Mouse (Mus musculus) spleen, adult 18-20 months (tissue): ENCODE data around the gene Adam8.
A peak's percentile ranks its signal among the peaks of the same experiment; 100 is the strongest.

ENCODE experiments used
- DNase-seq, 2 experiments: peaks; one replicate each; pipeline ENCODE4 v3.0.0; 2022; ENCODE audit warnings: mixed read lengths in 2 of 2

The Adam8 gene

DNA sequence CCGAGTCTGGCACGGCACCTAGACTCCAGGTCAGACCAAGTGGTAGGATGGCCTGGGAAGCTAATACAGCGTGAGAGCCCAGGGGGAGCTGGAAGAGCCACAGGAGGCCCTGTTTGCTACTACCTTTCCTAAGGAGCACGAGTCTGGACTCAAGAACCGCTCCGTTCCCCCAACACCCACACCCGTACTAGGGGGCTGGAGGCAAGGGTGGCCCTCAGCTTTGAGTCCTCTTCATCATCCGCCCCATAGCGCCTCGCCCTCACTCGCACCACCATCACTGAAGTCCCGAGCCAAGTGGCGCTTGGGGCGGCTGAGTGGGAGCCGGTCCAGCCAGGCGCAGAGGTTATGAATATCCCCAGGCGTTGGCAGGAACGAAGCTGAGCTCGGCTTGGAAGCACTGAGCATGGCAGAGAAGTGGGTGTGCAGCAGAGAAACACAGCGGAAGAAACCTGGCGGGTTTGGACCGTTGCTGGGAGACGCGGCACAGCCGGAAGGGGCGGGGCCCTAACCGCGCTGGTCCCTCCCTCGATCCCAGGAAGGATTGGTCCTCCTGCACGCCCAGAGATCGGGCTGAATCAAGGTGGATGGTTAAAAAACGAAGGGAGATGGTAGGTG is 14.0 kb downstream of the Adam8 start, which contains the start of gene 6430531B16Rik:
TSS of gene 6430531B16Rik (minus strand) at position 478 of the 615 bp plus-strand sequence.
- peak; percentile 49 to 68 for DNase-seq

DNA sequence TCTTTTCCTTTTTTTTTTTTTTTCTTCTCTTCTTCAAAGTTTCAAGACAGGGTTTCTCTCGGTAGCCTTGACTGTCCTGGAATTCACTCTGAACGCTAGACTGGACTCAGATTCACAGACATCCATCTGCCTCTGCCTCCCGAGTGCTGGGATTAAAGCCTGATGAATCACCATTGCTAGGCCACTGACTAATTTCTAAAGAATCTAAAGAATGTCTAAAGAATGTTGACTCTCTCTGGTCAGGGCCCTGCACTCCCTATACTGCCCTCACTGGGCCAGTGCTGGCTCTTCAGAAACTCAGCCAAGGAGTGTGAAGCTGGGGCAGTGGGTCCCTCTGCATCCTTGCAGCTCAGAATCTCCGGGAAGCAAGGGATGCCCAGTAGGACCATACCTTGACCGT is 16.9 kb downstream of the Adam8 start:
- DNase-seq = no peak

DNA sequence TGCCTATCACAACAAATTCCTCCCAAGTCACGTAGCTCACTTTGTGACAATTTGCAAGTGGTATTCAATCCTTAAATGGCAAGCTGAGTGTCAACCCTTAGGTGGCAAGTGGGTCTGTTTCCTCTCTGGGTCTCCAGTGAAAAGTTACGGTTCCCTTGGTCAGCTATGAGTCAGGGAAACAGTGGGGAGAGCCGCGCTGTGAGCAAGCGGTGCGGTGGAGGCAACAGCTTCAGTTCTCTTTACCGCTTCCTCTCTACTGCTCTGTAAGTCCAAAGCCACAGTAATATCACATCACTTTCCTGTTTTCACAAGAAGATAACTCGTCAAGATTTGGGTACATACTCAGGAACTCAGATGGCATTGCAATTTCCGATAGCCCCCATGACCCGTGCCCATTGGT is 18.1 kb downstream of the Adam8 start:
- peak in 1 of 2 experiments; percentile 36 for DNase-seq

DNA sequence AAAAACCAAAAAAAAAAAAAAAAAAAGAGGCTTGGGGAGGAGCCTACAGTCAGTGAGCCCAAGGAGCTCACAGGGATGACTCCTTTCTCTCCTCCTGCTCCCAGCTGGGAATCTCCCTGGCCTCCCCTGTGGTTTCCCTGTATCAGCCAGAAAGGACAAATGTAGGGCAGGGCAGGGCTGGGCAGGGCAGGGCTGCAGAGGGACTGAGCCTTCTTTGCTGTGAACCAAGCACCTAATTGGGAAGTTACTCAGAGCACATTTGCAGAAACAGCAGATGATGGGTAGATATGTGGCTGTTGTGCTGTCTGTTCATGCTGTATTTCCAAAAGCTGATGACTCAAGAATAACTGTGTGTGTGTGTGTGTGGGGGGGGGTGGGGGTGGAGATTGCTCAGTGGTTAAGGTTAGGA is 19.4 kb downstream of the Adam8 start:
- no peak for DNase-seq

DNA sequence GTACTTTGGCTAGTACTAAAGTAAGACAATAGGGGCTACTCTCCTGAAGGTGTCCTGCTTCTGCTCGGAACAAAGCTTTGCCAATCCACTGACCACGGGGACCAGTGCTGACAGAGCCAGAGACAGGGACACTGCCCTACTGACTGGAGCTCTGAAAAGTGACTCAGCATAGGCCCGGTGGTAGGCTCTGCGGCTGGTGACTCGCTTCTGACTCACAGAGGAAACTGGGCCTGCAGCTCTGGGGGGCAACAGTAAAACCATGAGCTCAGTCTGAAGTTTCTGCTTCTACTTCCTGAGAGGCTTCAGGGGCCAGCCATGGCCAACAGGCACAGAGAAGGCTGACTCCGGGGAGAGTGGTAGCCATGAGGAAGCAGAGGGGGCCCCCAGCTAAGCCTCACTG is 20.9 kb downstream of the Adam8 start:
- DNase-seq = no peak

DNA sequence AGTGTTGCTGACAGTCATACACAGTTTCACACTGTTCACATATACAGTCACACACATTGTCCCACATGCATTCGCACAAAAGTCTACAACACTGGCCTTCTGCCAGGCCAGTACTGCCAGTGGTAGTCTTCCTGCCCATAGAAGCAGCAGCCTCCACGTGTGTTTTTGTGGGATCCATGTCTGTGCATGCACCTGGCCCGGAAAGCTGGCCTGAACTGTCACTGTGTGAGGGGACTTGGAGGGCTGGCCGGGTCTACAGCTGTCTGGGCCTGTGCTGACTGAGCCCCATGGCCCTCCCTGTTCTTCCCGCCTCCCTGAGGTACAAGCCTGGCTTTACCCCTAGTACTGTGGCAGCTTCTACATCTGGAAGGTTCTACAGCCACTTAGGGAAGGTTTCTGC is 21.4 kb downstream of the Adam8 start:
- DNase-seq = no peak

- peak in 1 of 2 experiments; percentile 20 for DNase-seq
Measured at GRCm38 (mm10) chr7:139970216-139970919, 22.0 kb downstream of the Adam8 start.

GRCm38 (mm10) chr7:139969348-139970130 is 22.8 kb downstream of the Adam8 start:
- DNase-seq = peak; percentile 57 to 82

- peak; percentile 41 to 56 for DNase-seq
Measured at GRCm38 (mm10) chr7:139968428-139968827, 23.9 kb downstream of the Adam8 start.

DNA sequence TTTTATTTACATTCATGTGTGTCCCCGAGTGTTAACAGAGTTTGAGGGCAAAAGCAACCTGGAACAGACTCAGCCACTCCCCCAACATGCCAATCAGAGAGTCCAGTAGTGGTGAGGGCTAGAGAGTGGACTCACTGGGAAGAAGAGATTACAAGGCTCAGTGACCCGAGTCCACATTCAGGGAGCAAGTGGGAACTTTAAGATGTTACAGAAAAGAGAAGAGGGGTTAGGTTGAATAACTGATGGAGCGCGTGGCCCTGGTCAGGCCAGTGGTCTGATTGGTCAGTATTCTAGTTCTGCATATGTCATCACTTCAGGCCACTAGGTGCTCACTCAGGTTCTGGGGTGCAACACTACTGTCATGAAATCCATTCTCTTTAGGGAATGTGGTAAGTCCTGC is 25.2 kb downstream of the Adam8 start:
- no peak for DNase-seq

GRCm38 (mm10) chr7:139963814-139964213 is 28.5 kb downstream of the Adam8 start:
- DNase-seq = no peak

DNA sequence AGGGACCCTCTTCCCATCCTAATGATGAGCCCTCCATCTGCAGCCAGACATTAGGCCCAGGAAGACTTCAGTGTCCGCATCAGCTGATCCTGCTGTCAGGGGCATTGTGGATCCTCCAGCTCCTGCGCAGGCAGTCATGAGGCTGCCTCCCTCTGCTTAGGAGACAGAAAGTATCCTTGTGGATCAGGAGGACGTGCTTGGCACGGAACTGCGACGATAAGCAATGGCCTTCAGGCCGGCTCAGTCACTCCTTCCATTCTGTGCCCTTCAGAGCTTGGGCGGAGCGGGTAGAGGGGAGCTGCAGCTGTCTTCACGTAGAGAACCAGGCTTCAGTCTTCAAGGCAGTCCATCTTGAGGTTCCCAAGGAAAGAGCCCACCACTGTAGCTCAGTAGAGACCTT is 31.2 kb downstream of the Adam8 start:
- DNase-seq = no peak

GRCm38 (mm10) chr7:139957958-139958357 is 34.4 kb downstream of the Adam8 start:
- DNase-seq = no peak

DNA sequence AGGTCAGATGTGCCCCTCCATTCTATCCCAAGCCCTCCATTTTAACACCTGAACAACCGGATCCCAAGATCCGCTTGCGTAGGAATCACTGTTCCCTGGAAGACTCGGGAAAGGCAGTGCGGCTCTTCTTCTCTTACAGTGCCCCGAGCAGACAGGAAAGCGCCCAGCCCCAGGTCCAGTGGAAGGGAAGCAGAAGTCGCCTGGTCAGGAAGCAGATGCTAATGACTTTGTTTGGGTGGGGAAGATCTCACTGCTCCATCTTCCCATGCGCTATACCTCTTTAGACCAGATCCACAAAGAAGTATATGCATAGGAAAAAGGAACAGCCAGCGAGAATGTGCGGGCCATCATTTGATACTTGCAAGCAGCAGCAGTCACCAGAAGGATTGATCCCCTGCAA is 34.9 kb downstream of the Adam8 start:
- no peak for DNase-seq

DNA sequence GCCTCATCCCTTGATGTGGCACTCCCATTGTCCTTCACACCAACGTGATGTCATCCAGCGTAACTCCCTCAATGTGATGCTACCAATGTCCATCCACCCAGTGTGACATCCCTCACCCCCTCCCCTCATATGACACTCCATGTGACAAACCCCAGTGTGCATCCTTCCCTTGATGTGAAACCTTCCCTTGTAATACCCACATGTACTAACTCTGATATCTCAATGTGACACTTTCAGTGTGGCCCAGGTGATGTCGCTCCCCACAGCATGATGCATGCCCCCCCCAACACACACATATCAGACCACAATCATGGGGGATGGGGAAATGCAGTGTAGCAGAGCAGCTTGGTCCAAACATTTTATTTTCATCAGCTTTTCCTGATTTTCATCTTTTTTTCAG is 35.7 kb downstream of the Adam8 start:
- no peak for DNase-seq

- DNase-seq = no peak
Measured at GRCm38 (mm10) chr7:139955505-139955904, 36.9 kb downstream of the Adam8 start.

GRCm38 (mm10) chr7:139951991-139952633 is 40.2 kb downstream of the Adam8 start:
- no peak for DNase-seq

DNA sequence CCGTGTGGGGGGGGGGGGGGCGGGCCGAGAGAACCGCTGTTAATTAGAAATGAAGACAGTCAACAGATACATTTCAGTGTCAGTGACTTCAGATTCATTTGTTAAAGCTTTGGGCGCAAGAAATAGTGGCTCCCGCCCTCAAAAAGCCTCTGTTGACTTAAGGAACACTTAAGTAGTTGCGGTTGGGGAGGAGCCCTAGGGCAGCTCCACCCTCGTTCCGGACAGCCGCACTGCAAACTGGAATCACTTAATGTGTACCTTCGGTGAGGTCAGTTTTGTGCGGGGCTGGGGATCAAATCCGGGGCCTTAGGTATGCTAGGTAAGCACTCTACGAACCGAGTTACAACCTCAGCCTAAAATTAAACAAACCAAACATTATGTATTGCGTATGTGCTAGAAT is 41.3 kb downstream of the Adam8 start:
- DNase-seq = no peak

DNA sequence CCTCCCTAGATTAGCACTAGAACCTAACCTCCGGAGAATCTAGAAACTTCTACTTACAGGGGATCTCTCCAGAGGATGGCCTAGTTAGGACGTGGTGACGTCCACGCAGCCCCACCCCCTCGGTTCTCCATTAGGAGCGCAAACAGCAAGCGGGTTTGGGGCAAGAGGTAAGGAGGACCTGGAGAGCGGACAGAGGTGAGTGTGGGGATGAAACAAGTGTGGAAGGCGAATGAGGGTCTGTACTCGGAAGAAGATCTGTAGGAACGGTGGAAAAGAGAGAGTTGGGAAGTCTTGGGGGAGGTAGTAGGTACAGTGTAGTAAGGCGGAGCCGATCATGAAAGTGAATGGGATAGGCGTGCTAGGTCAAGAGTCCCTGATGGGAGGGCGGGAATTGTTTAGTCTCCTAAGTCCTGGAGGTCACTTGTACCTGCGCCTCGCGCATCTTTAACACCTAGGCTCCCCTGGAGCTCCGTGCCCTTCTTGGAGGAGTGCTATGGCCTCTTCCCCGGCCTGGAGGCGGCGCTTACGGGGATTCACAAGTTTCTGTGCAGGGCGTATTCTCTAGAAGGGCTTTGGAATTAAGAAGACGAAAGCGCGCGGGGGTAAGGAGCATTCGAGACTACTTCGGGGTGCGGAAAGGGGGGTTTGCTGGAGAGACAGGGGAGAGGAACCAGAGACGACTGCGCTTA is 41.9 kb downstream of the Adam8 start:
- DNase-seq = peak; percentile 43 to 63

DNA sequence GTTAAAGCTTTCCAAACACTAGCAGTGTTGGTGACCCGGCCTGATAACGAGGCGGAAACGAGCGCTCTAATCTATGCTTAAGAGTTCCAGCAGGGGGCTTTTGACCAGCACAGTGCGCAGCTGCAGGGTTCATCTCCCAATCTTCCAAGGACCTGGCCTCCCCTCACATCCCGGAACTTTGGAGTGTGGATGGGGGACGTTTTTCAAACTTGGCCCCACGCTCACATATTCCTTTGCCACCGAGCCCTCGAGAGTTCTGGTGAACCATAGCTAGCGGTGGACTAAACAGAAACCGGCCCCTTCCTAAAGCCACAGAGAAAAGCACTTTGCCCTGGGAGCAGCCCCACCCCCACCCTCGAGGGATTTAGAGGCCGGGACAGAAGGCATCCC is 42.5 kb downstream of the Adam8 start:
- peak; percentile 23 to 49 for DNase-seq

DNA sequence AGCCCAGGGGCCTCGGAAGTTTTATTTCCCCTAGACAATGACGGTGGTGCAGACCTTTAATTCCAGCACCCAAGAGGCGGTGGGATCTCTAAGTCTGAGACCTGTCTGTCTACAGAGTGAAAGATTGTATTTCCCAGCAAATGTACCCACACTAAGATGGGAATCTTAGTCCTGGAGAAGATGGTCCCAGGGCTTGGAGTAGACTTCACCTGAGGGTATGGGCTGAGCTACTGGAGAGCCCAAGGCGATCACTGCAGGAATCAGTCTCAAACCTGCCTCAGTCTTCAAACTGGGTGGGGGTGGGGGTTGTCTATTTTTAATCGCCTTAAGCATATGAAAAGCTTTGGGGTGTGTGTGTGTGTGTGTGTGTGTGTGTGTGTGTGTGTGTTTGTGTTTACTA is 46.3 kb downstream of the Adam8 start:
- no peak for DNase-seq

GRCm38 (mm10) chr7:139945516-139945915 is 46.8 kb downstream of the Adam8 start:
- DNase-seq = no peak
